Mouse (Mus musculus) brown adipose tissue, adult 24 weeks (tissue): ENCODE results near the gene Pea15a. TPM values are rescaled to one million over a fixed set of nuclear protein-coding genes. Genes with fewer than 3 reads are reported as not detected.

ENCODE experiments used
- H3K27ac ChIP-seq: fragments of 200-500 bp; replicated peaks from 2 replicates; pipeline ENCODE4 v1.5.1; 2012; ENCODE audit warnings: low read depth, mild to moderate bottlenecking, low read length
- H3K4me1 ChIP-seq: fragments of 200-500 bp; 2 replicates; pipeline ENCODE4 v1.6.1; 2012; ENCODE audit warnings: low read length, mixed read lengths; ENCODE audit not compliant: control insufficient read depth, insufficient read depth, insufficient read length
- H3K4me3 ChIP-seq: fragments of 200-500 bp; 2 replicates; pipeline ENCODE4 v1.5.1; 2012; ENCODE audit warnings: low read depth, mild to moderate bottlenecking, low read length, moderate library complexity; ENCODE audit not compliant: insufficient read depth
- polyA plus RNA-seq: library from polyadenylated mRNA; stranded (reverse); fragments of >200 nt; gene quantifications from 2 replicates; pipeline ENCODE4 v1.2.4, GENCODE M21; 2012; ENCODE audit not compliant: missing spikeins, insufficient read depth, insufficient read length

Pea15a gene
- polyA plus RNA-seq, 1 experiment = 43.8 TPM

- no peak overlapping the region for H3K27ac ChIP-seq
- no peaks in the 10 kb centered on the region for H3K4me1 ChIP-seq
- H3K4me3 ChIP-seq = no peak overlapping the region
Observed at GRCm38 (mm10) chr1:172169809-172170208, 36.8 kb downstream of the Pea15a start.

GRCm38 (mm10) chr1:172167911-172168310, 38.7 kb downstream of the Pea15a start:
- Histone ChIP-seq H3K4me3 (no peak overlapping the region), H3K4me1 (no peaks in the 10 kb centered on the region), H3K27ac (no peak overlapping the region)

GRCm38 (mm10) chr1:172162959-172163358, 43.6 kb downstream of the Pea15a start:
- H3K4me3 ChIP-seq = no peak overlapping the region
- no peaks in the 10 kb centered on the region for H3K4me1 ChIP-seq
- H3K27ac ChIP-seq = no peak overlapping the region

GRCm38 (mm10) chr1:172162009-172162408, 44.6 kb downstream of the Pea15a start:
- H3K27ac ChIP-seq = no peak overlapping the region
- H3K4me1 ChIP-seq = no peaks in the 10 kb centered on the region
- H3K4me3 ChIP-seq = no peak overlapping the region

GRCm38 (mm10) chr1:172160508-172160907, 46.1 kb downstream of the Pea15a start:
- no peaks in the 10 kb centered on the region for H3K4me1 ChIP-seq
- H3K4me3 ChIP-seq = no peak overlapping the region
- no peak overlapping the region for H3K27ac ChIP-seq

GRCm38 (mm10) chr1:172159970-172160369, 46.6 kb downstream of the Pea15a start:
- Histone ChIP-seq H3K4me3 (no peak overlapping the region), H3K4me1 (no peaks in the 10 kb centered on the region), H3K27ac (no peak overlapping the region)

GRCm38 (mm10) chr1:172155518-172155917, 51.1 kb downstream of the Pea15a start:
- no peak overlapping the region for H3K27ac ChIP-seq
- no peak overlapping the region for H3K4me3 ChIP-seq
- H3K4me1 ChIP-seq = no peaks in the 10 kb centered on the region

GRCm38 (mm10) chr1:172154536-172154935, 52.1 kb downstream of the Pea15a start:
- no peak overlapping the region for H3K4me3 ChIP-seq
- no peaks in the 10 kb centered on the region for H3K4me1 ChIP-seq
- H3K27ac ChIP-seq = no peak overlapping the region

GRCm38 (mm10) chr1:172148955-172149815, 57.4 kb downstream of the Pea15a start:
- peak overlapping the region; percentile 96 for H3K27ac ChIP-seq
- 0 out of 2 replicates have a peak, but pooled peaks cover 2% of the 10 kb centered on the region for H3K4me1 ChIP-seq
- peak overlapping the region; percentile 92 for H3K4me3 ChIP-seq

GRCm38 (mm10) chr1:172148279-172148954, 58.2 kb downstream of the Pea15a start:
- peak overlapping the region; percentile 92 for H3K4me3 ChIP-seq
- H3K4me1 ChIP-seq = 0 out of 2 replicates have a peak, but pooled peaks cover 2% of the 10 kb centered on the region
- peak overlapping the region; percentile 96 for H3K27ac ChIP-seq

- H3K4me1 ChIP-seq = 0 out of 2 replicates have a peak, but pooled peaks cover 2% of the 10 kb centered on the region
- peak within 1 kb of the TSS; percentile 92 for H3K4me3 ChIP-seq
- peak within 1 kb of the TSS; percentile 96 for H3K27ac ChIP-seq
Observed at GRCm38 (mm10) chr1:172147835-172148278, 58.7 kb downstream of the Pea15a start, which contains the start of gene Dcaf8. Gene Dcaf8, plus strand, starts transcription at chr1:172148084.

Other genes starting within 250 kb of the Pea15a start
- gene Vangl2, start 178.4 kb downstream of the Pea15a start, polyA plus RNA-seq = 0.58 TPM in 1 of 2 replicates, not detected in the other
- gene Nhlh1, start 149.2 kb downstream of the Pea15a start, polyA plus RNA-seq = not detected in 2 replicates
- 73.4 and 75.2 TPM in 2 replicates for gene Copa, start 124.3 kb downstream of the Pea15a start, polyA plus RNA-seq
- 25.1 and 29.6 TPM in 2 replicates for gene Ncstn, start 124.0 kb downstream of the Pea15a start, polyA plus RNA-seq
- gene Pex19, start 80.0 kb downstream of the Pea15a start, polyA plus RNA-seq = 185 and 215 TPM in 2 replicates
- 49.0 and 61.8 TPM in 2 replicates for gene Dcaf8, start 58.7 kb downstream of the Pea15a start, polyA plus RNA-seq
- 29.6 and 47.6 TPM in 2 replicates for gene Casq1, start 13.1 kb upstream of the Pea15a start, polyA plus RNA-seq
- not detected in 2 replicates for gene Atp1a4, start 51.6 kb upstream of the Pea15a start, polyA plus RNA-seq
- 4.3 and 10.5 TPM in 2 replicates for gene Igsf8, start 54.8 kb upstream of the Pea15a start, polyA plus RNA-seq
- gene Atp1a2, start 91.3 kb upstream of the Pea15a start, polyA plus RNA-seq = 428 and 499 TPM in 2 replicates
- not detected in 2 replicates for gene Kcnj9, start 122.5 kb upstream of the Pea15a start, polyA plus RNA-seq
- gene Kcnj10, start 134.4 kb upstream of the Pea15a start, polyA plus RNA-seq = not detected in 2 replicates
- 3.9 and 5.0 TPM in 2 replicates for gene Pigm, start 169.7 kb upstream of the Pea15a start, polyA plus RNA-seq